Mouse (Mus musculus): Measurements from ENCODE around the gene Ptpn23.

Gene Ptpn23

DNA sequence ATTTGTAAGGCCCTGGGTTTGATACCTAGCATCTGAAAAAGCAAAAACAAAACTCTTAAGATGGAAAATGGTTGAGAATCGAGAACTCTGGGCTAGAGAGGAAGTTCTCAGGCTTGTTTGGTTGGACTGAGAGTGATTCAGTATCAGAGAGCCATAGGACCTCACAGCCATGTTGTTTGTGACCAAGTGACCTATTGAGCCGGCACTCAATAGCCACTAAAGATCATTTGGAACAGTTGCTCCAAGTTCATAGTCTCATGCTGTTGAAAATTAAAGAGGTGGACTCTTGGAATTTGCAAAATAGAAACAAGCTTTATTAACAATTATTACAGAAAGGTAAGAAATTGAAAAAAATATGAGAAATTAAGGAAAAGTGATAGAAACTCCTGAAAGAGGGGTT, 56.7 kb downstream of the Ptpn23 start:
- Histone ChIP-seq H3K36me3 (ENCODE audit: insufficient read depth, low read length) (peaks cover 17% of the 10 kb centered on the region), H3K4me1 (replicated peaks; ENCODE audit: low read depth, low read length) (peaks cover 24% of the 10 kb centered on the region), H3K27me3 (ENCODE audit: insufficient read depth, low read length) (no peaks in the 10 kb centered on the region), H3K4me3 (replicated peaks; ENCODE audit: low read length) (no peak overlapping the region), H3K9me3 (ENCODE audit: low read length) (no peaks in the 10 kb centered on the region)
- no peak for TF ChIP-seq CTCF (conservative IDR thresholded peaks at IDR 0.05; ENCODE audit: low read length)
- TF ChIP-seq POU5F1 (IDR thresholded peaks at IDR 0.05; ENCODE audit: borderline replicate concordance, low read length), result no peak
- TF ChIP-seq NANOG (IDR thresholded peaks at IDR 0.05; ENCODE audit: borderline replicate concordance, low read length), result no peak

- Histone ChIP-seq H3K36me3 (ENCODE audit: insufficient read depth, low read length) (peaks cover 10% of the 10 kb centered on the region), H3K4me1 (replicated peaks; ENCODE audit: low read depth, low read length) (peaks cover 24% of the 10 kb centered on the region), H3K9me3 (ENCODE audit: low read length) (no peaks in the 10 kb centered on the region), H3K4me3 (replicated peaks; ENCODE audit: low read length) (no peak overlapping the region), H3K27me3 (ENCODE audit: insufficient read depth, low read length) (no peaks in the 10 kb centered on the region)
- no peak for TF ChIP-seq NANOG (IDR thresholded peaks at IDR 0.05; ENCODE audit: borderline replicate concordance, low read length)
- no peak for TF ChIP-seq POU5F1 (IDR thresholded peaks at IDR 0.05; ENCODE audit: borderline replicate concordance, low read length)
- no peak for TF ChIP-seq CTCF (conservative IDR thresholded peaks at IDR 0.05; ENCODE audit: low read length)
These were observed 57.4 kb downstream of the Ptpn23 start for GRCm38 (mm10) chr9:110350612-110351011.

- Histone ChIP-seq H3K9me3 (ENCODE audit: low read length) (no peaks in the 10 kb centered on the region), H3K27me3 (ENCODE audit: insufficient read depth, low read length) (no peaks in the 10 kb centered on the region), H3K36me3 (ENCODE audit: insufficient read depth, low read length) (peaks cover 6% of the 10 kb centered on the region; the same call in 1 of the 2 replicates), H3K4me3 (replicated peaks; ENCODE audit: low read length) (no peak overlapping the region), H3K4me1 (replicated peaks; ENCODE audit: low read depth, low read length) (peaks cover 24% of the 10 kb centered on the region)
- TF ChIP-seq POU5F1 (IDR thresholded peaks at IDR 0.05; ENCODE audit: borderline replicate concordance, low read length) (no peak), NANOG (IDR thresholded peaks at IDR 0.05; ENCODE audit: borderline replicate concordance, low read length) (no peak), CTCF (conservative IDR thresholded peaks at IDR 0.05; ENCODE audit: low read length) (no peak)
These were observed 57.8 kb downstream of the Ptpn23 start for GRCm38 (mm10) chr9:110350188-110350587.

DNA sequence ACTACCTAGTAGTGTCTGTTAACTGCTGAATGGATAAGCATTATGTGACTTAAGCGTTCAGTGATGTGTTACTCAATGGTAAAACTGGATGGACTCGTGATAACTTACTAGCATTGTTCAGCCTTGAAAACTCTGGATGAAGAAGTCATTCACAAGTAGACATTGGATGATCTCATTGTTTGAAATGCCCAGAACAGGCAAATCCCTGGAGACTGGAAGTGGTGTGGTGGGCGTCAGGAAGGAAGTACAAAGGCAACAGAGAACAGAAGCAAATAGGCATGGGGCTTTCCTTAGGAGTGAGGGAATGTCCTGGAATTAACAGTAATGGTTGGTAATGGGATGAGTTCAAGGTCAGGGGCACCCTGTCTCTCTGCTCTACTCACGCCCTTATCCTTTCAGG, 59.1 kb downstream of the Ptpn23 start:
- H3K27me3 ChIP-seq (ENCODE audit: insufficient read depth, low read length), result no peaks in the 10 kb centered on the region
- no peaks in the 10 kb centered on the region for H3K9me3 ChIP-seq (ENCODE audit: low read length)
- TF ChIP-seq POU5F1 (IDR thresholded peaks at IDR 0.05; ENCODE audit: borderline replicate concordance, low read length), result no peak
- peak; percentile 52; the same call in 1 of the 2 replicates for TF ChIP-seq NANOG (IDR thresholded peaks at IDR 0.05; ENCODE audit: borderline replicate concordance, low read length)
- H3K4me1 ChIP-seq (replicated peaks; ENCODE audit: low read depth, low read length), result peaks cover 24% of the 10 kb centered on the region
- H3K36me3 ChIP-seq (ENCODE audit: insufficient read depth, low read length), result peaks cover 6% of the 10 kb centered on the region; the same call in 1 of the 2 replicates
- no peak overlapping the region for H3K4me3 ChIP-seq (replicated peaks; ENCODE audit: low read length)

DNA sequence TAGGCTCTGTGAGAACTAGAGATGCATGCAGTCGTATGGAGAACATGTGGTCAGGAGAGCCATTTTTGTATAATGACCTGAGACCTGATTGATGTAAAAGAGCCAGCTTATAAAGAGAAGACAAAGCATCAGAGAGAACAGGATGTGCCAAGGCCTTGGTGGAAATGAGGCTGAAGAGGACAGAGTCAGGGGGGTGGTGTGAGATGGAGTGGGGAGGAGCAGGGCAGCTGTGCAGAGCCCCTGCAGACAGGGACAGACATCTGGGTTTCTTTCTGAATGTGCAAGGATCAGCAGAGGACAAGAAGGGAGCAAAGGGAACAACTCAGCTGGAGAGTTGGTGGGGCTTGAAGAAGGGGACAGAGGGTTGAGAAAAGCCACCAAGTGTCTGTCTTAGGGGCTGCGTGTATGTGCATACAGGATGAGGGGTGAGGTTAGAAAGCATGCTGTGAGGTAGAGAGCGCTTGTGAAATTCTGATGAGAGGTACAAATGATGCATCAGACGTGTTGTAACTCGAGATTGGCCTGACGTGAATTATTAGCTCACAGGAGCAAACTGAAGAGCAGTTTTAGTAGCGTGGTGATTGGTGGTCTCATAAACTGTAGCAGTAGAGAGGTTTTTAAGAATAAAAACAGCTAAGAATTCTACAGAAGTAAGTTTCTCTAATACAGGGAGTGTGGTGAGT, 62.8 kb downstream of the Ptpn23 start:
- Histone ChIP-seq H3K4me3 (replicated peaks; ENCODE audit: low read length) (no peak overlapping the region), H3K9me3 (ENCODE audit: low read length) (no peaks in the 10 kb centered on the region), H3K4me1 (replicated peaks; ENCODE audit: low read depth, low read length) (peaks cover 15% of the 10 kb centered on the region), H3K27me3 (ENCODE audit: insufficient read depth, low read length) (no peaks in the 10 kb centered on the region), H3K36me3 (ENCODE audit: insufficient read depth, low read length) (no peaks in the 10 kb centered on the region)
- TF ChIP-seq POU5F1 (IDR thresholded peaks at IDR 0.05; ENCODE audit: borderline replicate concordance, low read length), result no peak
- no peak for TF ChIP-seq NANOG (IDR thresholded peaks at IDR 0.05; ENCODE audit: borderline replicate concordance, low read length)
- no peak for TF ChIP-seq CTCF (conservative IDR thresholded peaks at IDR 0.05; ENCODE audit: low read length)

- no peak for TF ChIP-seq CTCF (conservative IDR thresholded peaks at IDR 0.05; ENCODE audit: low read length)
- TF ChIP-seq POU5F1 (IDR thresholded peaks at IDR 0.05; ENCODE audit: borderline replicate concordance, low read length), result no peak
- no peaks in the 10 kb centered on the region for H3K36me3 ChIP-seq (ENCODE audit: insufficient read depth, low read length)
- H3K9me3 ChIP-seq (ENCODE audit: low read length), result no peaks in the 10 kb centered on the region
- H3K27me3 ChIP-seq (ENCODE audit: insufficient read depth, low read length), result no peaks in the 10 kb centered on the region
- H3K4me3 ChIP-seq (replicated peaks; ENCODE audit: low read length), result no peak overlapping the region
- H3K4me1 ChIP-seq (replicated peaks; ENCODE audit: low read depth, low read length), result peaks cover 2% of the 10 kb centered on the region; the same call in 1 of the 2 replicates
These were observed 64.2 kb downstream of the Ptpn23 start for GRCm38 (mm10) chr9:110343805-110344204.

DNA sequence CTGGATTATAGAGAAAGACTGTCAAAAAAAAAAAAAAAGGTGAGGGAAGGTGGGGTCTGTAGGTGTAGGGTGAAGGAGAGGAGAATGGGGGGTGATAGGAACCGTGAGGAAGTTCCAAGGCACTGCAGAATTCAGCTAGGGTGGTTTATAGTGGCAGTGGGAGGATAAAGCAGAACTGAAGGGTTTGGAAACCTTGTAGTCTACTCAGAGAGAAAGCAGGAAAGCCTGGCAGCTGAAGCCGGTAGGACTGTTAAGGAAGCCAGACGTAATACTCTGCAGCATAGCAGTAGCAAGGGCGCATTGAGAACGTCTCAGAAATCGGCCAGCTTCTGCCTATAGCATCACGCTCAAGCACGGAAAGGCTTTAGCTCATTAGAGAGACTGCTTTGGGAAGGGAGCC, 66.0 kb downstream of the Ptpn23 start:
- no peaks in the 10 kb centered on the region for H3K36me3 ChIP-seq (ENCODE audit: insufficient read depth, low read length)
- no peaks in the 10 kb centered on the region for H3K9me3 ChIP-seq (ENCODE audit: low read length)

DNA sequence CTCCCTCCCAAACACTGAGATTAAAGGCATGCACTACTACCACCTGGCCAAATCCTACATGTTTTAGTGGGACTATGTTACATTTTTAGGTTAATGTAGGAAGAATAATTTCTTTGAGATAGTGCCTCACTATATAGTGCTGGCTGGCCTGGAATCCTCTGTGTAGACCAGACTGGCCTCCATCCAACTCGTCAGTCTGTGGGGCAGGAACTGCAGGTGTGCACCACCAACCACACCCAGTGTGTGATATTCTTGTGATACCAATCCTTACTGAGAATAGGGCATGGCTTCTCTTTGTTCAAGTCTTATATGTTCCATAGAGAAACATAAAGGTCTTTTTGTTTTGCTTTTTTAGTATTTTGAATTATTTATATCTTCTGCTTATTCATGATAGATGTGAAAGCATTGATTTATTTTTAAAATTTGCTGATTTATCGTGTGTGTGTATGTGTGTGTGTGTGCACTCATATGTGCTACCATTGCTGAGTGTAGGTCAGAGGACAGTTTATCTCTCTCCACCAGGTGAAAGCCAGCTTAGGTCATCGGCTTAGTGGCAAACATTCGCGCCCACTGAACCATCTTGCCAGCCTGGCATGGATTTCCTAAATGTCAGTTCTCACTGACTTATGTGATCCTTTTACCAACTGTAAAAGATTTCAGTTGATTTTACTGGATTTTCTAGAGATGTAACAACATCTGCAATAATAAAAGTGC, 67.8 kb downstream of the Ptpn23 start:
- H3K4me1 ChIP-seq (replicated peaks; ENCODE audit: low read depth, low read length), result peaks cover 13% of the 10 kb centered on the region
- no peaks in the 10 kb centered on the region for H3K9me3 ChIP-seq (ENCODE audit: low read length)
- H3K36me3 ChIP-seq (ENCODE audit: insufficient read depth, low read length), result no peaks in the 10 kb centered on the region
- 0 out of 2 replicates have a peak, but pooled peaks cover 3% of the 10 kb centered on the region for H3K27me3 ChIP-seq (ENCODE audit: insufficient read depth, low read length)
- TF ChIP-seq CTCF (conservative IDR thresholded peaks at IDR 0.05; ENCODE audit: low read length) (no peak), NANOG (IDR thresholded peaks at IDR 0.05; ENCODE audit: borderline replicate concordance, low read length) (no peak), POU5F1 (IDR thresholded peaks at IDR 0.05; ENCODE audit: borderline replicate concordance, low read length) (no peak)
- no peak overlapping the region for H3K4me3 ChIP-seq (replicated peaks; ENCODE audit: low read length)

More for the DNA sequence above, 66.0 kb downstream of the Ptpn23 start:
- Histone ChIP-seq H3K4me3 (replicated peaks; ENCODE audit: low read length) (no peak overlapping the region), H3K27me3 (ENCODE audit: insufficient read depth, low read length) (no peaks in the 10 kb centered on the region), H3K4me1 (replicated peaks; ENCODE audit: low read depth, low read length) (peaks cover 13% of the 10 kb centered on the region)
- TF ChIP-seq NANOG (IDR thresholded peaks at IDR 0.05; ENCODE audit: borderline replicate concordance, low read length), result no peak
- no peak for TF ChIP-seq CTCF (conservative IDR thresholded peaks at IDR 0.05; ENCODE audit: low read length)
- no peak for TF ChIP-seq POU5F1 (IDR thresholded peaks at IDR 0.05; ENCODE audit: borderline replicate concordance, low read length)
